Mouse (Mus musculus) liver, embryonic 14.5 days (tissue): Measurements from ENCODE around the gene Prn. TPM values are rescaled to one million over a fixed set of nuclear protein-coding genes. Genes with fewer than 3 reads are reported as not detected.

Experiments
- ATAC-seq: fragments of 200-750 bp; cut with Nextera tagmentation; 2 replicates; pipeline ENCODE4 v1.8.0; 2017; ENCODE audit warnings: moderate number of reproducible peaks, mild to moderate bottlenecking, moderate library complexity; ENCODE audit not compliant: insufficient read depth
- DNase-seq, 3 experiments: peaks; one replicate each; pipeline ENCODE4 v3.0.0-alpha.2; 2012 to 2013; ENCODE audit warnings: low read depth in 3 of 3, low spot score in 3 of 3
- H3K27ac ChIP-seq: fragments of 300-500 bp; sonication (generic); 2 replicates; pipeline ENCODE4 v1.5.1; 2014; ENCODE audit warnings: moderate library complexity, mild to moderate bottlenecking, control low read depth, inconsistent platforms
- H3K27me3 ChIP-seq: fragments of 300-500 bp; sonication (generic); 2 replicates; pipeline ENCODE4 v1.6.1; 2014; ENCODE audit warnings: mild to moderate bottlenecking, low read length, moderate library complexity; ENCODE audit not compliant: control insufficient read depth, insufficient read depth
- H3K36me3 ChIP-seq: fragments of 300-500 bp; sonication (generic); replicated peaks from 2 replicates; pipeline ENCODE4 v1.6.1; 2014; ENCODE audit warnings: low read depth; ENCODE audit not compliant: control insufficient read depth, insufficient read depth
- H3K4me1 ChIP-seq, 2 experiments: fragments of 200-500 bp in 1 of 2; fragments of 300-500 bp in 1 of 2; sonication (generic) in 1 of 2; replicated peaks; 2 replicates each; pipeline ENCODE4 v1.6.1; 2012 to 2014; ENCODE audit warnings: antibody characterized with exemption in 1 of 2, inconsistent platforms in 1 of 2, low read length in 1 of 2; ENCODE audit not compliant: control insufficient read depth in 2 of 2, insufficient read depth in 2 of 2
- H3K4me2 ChIP-seq: fragments of 300-500 bp; sonication (generic); 2 replicates; pipeline ENCODE4 v1.6.1; 2014; ENCODE audit warnings: low read depth, mild to moderate bottlenecking, control low read depth, moderate library complexity
- H3K4me3 ChIP-seq, 2 experiments: fragments of 200-500 bp in 1 of 2; fragments of 300-500 bp in 1 of 2; sonication (generic) in 1 of 2; 2 replicates each; pipeline ENCODE4 v1.5.1; 2012 to 2014; ENCODE audit warnings: low read depth in 2 of 2, low read length in 2 of 2, mild to moderate bottlenecking in 2 of 2, control low read depth in 1 of 2, inconsistent platforms in 1 of 2, moderate library complexity in 1 of 2; ENCODE audit not compliant: insufficient read depth in 1 of 2
- H3K9ac ChIP-seq: fragments of 300-500 bp; sonication (generic); replicated peaks from 2 replicates; pipeline ENCODE4 v1.6.1; 2014; ENCODE audit warnings: mild to moderate bottlenecking, control low read depth, moderate library complexity
- H3K9me3 ChIP-seq: fragments of 300-500 bp; sonication (generic); 2 replicates; pipeline ENCODE4 v1.6.1; 2016; ENCODE audit warnings: low read length, mixed read lengths; ENCODE audit not compliant: control insufficient read depth
- CTCF ChIP-seq: IDR thresholded peaks from 2 replicates; pipeline ENCODE4 v1.5.1; 2016; ENCODE audit warnings: antibody characterized with exemption, low read depth, control low read depth
- EP300 ChIP-seq: IDR thresholded peaks from 2 replicates; pipeline ENCODE4 v1.6.1; 2016; ENCODE audit warnings: antibody characterized with exemption, low read depth
- WGBS: fragments of 180-500 bp; shearing (Covaris S2); extraction: QIAGEN DNeasy Blood & Tissue Kit; methylation state at CpG from one replicate; pipeline ENCODE4 v1.1.7; 2014; ENCODE audit not compliant: insufficient replicate concordance; 5-methylcytosine and 5-hydroxymethylcytosine counted together
- polyA plus RNA-seq, 2 experiments: library from polyadenylated mRNA; depleted of rRNA in 1 of 2; stranded (reverse) in 1 of 2; unstranded in 1 of 2; fragments of >200 nt; fragmentation: Nextera tagmentation in 1 of 2; extraction: Ambion mirVana in 1 of 2; gene quantifications; 2 replicates each; pipeline versions ENCODE4 v1.2.1 to v1.2.3; 2012 to 2014

The Prn gene
- polyA plus RNA-seq (2012; rRNA removed): not detected in 2 replicates
- polyA plus RNA-seq (2014; fragmentation: Nextera tagmentation; extraction: Ambion mirVana): not detected in 2 replicates

DNA sequence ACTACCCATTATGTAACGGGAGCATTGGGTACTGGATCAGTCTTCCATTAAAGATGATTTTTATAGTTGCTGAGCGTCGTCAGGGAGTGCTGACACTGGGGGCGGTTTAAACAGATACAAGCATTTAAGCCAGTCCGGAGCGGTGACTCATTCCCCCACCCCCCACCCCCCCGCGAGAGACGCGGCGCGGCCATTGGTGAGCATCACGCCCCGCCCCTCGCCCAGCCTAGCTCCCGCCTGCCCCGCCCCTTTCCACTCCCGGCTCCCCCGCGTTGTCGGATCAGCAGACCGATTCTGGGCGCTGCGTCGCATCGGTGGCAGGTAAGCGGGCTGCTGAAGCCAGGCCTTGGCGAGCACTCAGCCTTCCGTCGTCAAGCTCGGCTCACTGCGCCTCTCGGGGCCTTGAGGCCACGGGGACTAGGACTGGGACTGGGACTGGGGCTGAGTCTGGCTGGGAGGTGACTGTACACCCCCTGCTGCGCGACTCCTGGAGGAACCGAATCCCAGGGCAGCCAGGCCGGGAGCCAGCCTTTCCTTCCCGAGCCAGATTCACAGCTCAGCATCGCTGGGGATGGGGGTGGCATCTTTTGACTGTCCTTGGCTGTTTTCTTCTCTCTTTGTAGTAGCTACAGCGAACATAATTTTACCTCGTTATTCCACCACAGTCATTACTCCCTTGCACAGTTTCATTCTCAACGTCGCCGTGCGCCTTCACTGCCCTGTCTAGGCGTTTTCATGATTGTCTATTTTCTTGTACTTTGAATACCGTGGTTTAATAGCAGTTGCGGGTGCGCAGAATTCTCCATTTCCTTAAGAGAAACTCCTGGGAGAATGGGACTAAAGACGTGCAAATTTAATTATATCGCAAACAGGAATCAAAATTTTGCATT lies at the start of gene Prn, which contains the start of gene Prnp:
Prn (plus strand) TSS at position 275 of the 890 bp plus-strand sequence.
Prnp (plus strand) TSS at position 246 of the 890 bp plus-strand sequence.
- 4% methylated on average over 52 of the region's 52 CpGs for whole genome bisulfite sequencing
- Histone ChIP-seq H3K9me3 (no peaks in the 10 kb centered on the region), H3K36me3 (0 out of 2 replicates have a peak, but pooled peaks cover 2% of the 10 kb centered on the region), H3K4me1 (peaks cover 21 to 32% of the 10 kb centered on the region in 2 experiments), H3K4me2 (peak within 1 kb of the TSS; percentile 81), H3K9ac (peak within 1 kb of the TSS; percentile 98), H3K27me3 (no peaks in the 10 kb centered on the region), H3K27ac (peak within 1 kb of the TSS; percentile 83), H3K4me3 (peak within 1 kb of the TSS; percentile 87 to 96)
- TF ChIP-seq CTCF: peak; percentile 21; the same call in 1 of the 2 replicates
- TF ChIP-seq EP300: peak; percentile 41
- ATAC-seq (peak; percentile 84), DNase-seq (peak; percentile 87 to 90 (median 90))

DNA sequence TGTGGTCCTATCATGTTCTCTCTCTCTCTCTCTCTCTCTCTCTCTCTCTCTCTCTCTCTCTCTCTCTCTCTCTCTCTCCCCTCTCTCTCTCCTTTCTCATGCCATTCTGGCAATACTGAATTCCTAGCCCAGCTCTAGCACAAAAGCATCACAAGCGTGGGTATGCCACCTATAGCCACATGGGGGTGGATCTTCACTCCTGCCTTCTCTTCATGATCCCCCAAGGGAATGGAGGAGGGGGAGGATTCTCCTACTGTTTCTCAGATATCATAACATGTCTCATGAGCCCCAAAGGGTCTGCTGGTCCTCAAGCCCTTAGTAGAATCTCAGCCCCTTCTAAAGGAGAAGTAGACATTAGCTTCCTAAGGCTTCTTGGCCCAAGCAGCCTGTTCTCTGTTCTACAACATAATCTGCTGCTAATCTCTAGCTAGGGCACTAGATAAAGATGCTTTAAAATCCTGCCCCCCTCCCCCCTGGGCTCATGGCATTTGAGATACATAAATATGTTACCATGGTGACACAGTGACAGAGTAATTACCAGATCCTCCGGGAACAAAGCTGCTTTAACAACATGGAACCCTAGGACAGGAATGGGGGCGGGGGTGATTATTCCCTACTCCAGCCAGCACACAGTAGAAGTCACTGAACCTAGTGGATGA lies 47.0 kb upstream of the Prn start:
- ATAC-seq (no peak), DNase-seq (no peak)
- no peaks in the 10 kb centered on the region for H3K9me3 ChIP-seq
- 59% methylated on average over 3 of the region's 3 CpGs for WGBS
- no peak overlapping the region for H3K4me2 ChIP-seq
- no peak overlapping the region for H3K27ac ChIP-seq
- no peak overlapping the region for H3K4me3 ChIP-seq
- H3K36me3 ChIP-seq: no peaks in the 10 kb centered on the region
- H3K9ac ChIP-seq: no peak overlapping the region
- TF ChIP-seq EP300 (no peak), CTCF (no peak)
- H3K27me3 ChIP-seq: no peaks in the 10 kb centered on the region
- peaks cover 12 to 13% of the 10 kb centered on the region in 2 experiments; a peak in 3 of 4 replicates for H3K4me1 ChIP-seq

DNA sequence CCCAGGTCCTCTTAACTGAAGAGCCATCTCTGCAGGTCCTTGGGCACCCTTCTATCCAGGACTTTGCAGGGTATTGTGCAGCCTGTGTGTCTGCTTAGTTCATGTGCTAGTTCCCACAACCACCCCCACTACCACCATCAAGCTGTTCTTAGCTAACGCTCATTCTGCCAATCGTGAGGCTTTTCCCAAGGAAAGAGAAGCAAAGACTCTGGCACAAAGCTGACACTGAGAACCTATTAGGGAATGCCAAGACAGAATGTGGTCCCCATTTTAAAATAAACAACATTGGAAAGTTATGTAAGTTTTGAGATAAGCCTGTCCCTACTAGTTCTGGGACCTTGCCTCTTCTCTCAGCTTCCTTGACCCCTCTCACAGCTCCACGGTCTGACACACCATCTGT lies 46.3 kb upstream of the Prn start:
- DNase-seq (no peak), ATAC-seq (no peak)
- no peaks in the 10 kb centered on the region for H3K9me3 ChIP-seq
- H3K36me3 ChIP-seq: no peaks in the 10 kb centered on the region
- 45% methylated on average over 3 of the region's 3 CpGs for WGBS
- no peak overlapping the region for H3K4me2 ChIP-seq
- H3K4me1 ChIP-seq: peaks cover 12 to 13% of the 10 kb centered on the region in 2 experiments; a peak in 3 of 4 replicates
- TF ChIP-seq EP300 (no peak), CTCF (no peak)
- no peak overlapping the region for H3K4me3 ChIP-seq
- H3K27me3 ChIP-seq: no peaks in the 10 kb centered on the region
- no peak overlapping the region for H3K27ac ChIP-seq
- H3K9ac ChIP-seq: no peak overlapping the region

- WGBS: 44% methylated on average over 2 of the region's 2 CpGs
- no peak overlapping the region for H3K4me2 ChIP-seq
- peak; percentile 76 for ATAC-seq
- no peak overlapping the region for H3K9ac ChIP-seq
- no peak overlapping the region for H3K27ac ChIP-seq
- H3K4me1 ChIP-seq: peaks cover 12 to 13% of the 10 kb centered on the region in 2 experiments; a peak in 3 of 4 replicates
- DNase-seq: peak in 2 of 3 experiments; percentile 45 to 55
- peak; percentile 72 for TF ChIP-seq EP300
- no peak for TF ChIP-seq CTCF
- no peaks in the 10 kb centered on the region for H3K27me3 ChIP-seq
- no peaks in the 10 kb centered on the region for H3K9me3 ChIP-seq
- no peak overlapping the region for H3K4me3 ChIP-seq
- H3K36me3 ChIP-seq: no peaks in the 10 kb centered on the region
These were observed 45.4 kb upstream of the Prn start for GRCm38 (mm10) chr2:131864262-131864796.

GRCm38 (mm10) chr2:131866676-131867075 lies 43.1 kb upstream of the Prn start:
- Histone ChIP-seq H3K27ac (no peak overlapping the region), H3K4me3 (no peak overlapping the region), H3K36me3 (no peaks in the 10 kb centered on the region), H3K4me1 (peaks cover 12 to 13% of the 10 kb centered on the region in 2 experiments; a peak in 3 of 4 replicates), H3K9me3 (no peaks in the 10 kb centered on the region), H3K27me3 (no peaks in the 10 kb centered on the region), H3K4me2 (no peak overlapping the region), H3K9ac (no peak overlapping the region)
- no peak for TF ChIP-seq EP300
- no peak for TF ChIP-seq CTCF
- ATAC-seq (no peak), DNase-seq (no peak)
